Mouse (Mus musculus): ENCODE measurements around the gene A630076J17Rik. TPM values are rescaled to one million over a fixed set of nuclear protein-coding genes. Genes with fewer than 3 reads are reported as not detected.

Gene A630076J17Rik
- total and polyA plus RNA-seq, 3 experiments: not detected

GRCm38 (mm10) chr3:107223230-107223629 lies 7.2 kb upstream of the A630076J17Rik start:
- Histone ChIP-seq H3K36me3 (replicated peaks) (no peaks in the 10 kb centered on the region), H3K27me3 (ENCODE audit: insufficient read depth, low read length) (peaks cover 20% of the 10 kb centered on the region), H3K9me3 (replicated peaks) (peaks cover 4% of the 10 kb centered on the region), H3K4me1 (ENCODE audit: insufficient read depth, low read depth, low read length) (no peaks in the 10 kb centered on the region), H3K4me3 (ENCODE audit: low read depth, low read length) (no peak overlapping the region)
- no peak for TF ChIP-seq GATA2 (IDR thresholded peaks at IDR 0.05; ENCODE audit: borderline replicate concordance, low read depth, low read length)
- no peak for TF ChIP-seq TAL1 (conservative IDR thresholded peaks at IDR 0.05; ENCODE audit: low read depth, low read length)
- no peak for TF ChIP-seq GATA1 (IDR thresholded peaks at IDR 0.05; ENCODE audit: borderline replicate concordance, low read length)
- no peak for TF ChIP-seq POLR2AphosphoS5 (IDR thresholded peaks at IDR 0.05; ENCODE audit: insufficient replicate concordance, low read depth, low read length)
- no peak for TF ChIP-seq CTCF (IDR thresholded peaks at IDR 0.05; ENCODE audit: low read depth, low read length)
- no peak for DNase-seq (ENCODE audit: low spot score)
- ATAC-seq (ENCODE audit: extremely low read depth, insufficient number of reproducible peaks, low FRiP score, poor library complexity, severe bottlenecking): no peak

GRCm38 (mm10) chr3:107225820-107226219 lies 4.6 kb upstream of the A630076J17Rik start:
- no peak overlapping the region for H3K4me3 ChIP-seq (ENCODE audit: low read depth, low read length)
- TF ChIP-seq CTCF (IDR thresholded peaks at IDR 0.05; ENCODE audit: low read depth, low read length) (no peak), TAL1 (conservative IDR thresholded peaks at IDR 0.05; ENCODE audit: low read depth, low read length) (no peak), POLR2AphosphoS5 (IDR thresholded peaks at IDR 0.05; ENCODE audit: insufficient replicate concordance, low read depth, low read length) (no peak), GATA2 (IDR thresholded peaks at IDR 0.05; ENCODE audit: borderline replicate concordance, low read depth, low read length) (no peak), GATA1 (IDR thresholded peaks at IDR 0.05; ENCODE audit: borderline replicate concordance, low read length) (no peak)
- DNase-seq (ENCODE audit: low spot score): no peak
- no peaks in the 10 kb centered on the region for H3K4me1 ChIP-seq (ENCODE audit: insufficient read depth, low read depth, low read length)
- ATAC-seq (ENCODE audit: extremely low read depth, insufficient number of reproducible peaks, low FRiP score, poor library complexity, severe bottlenecking): no peak
- H3K27me3 ChIP-seq (ENCODE audit: insufficient read depth, low read length): peaks cover 11% of the 10 kb centered on the region
- no peaks in the 10 kb centered on the region for H3K36me3 ChIP-seq (replicated peaks)
- peaks cover 4% of the 10 kb centered on the region for H3K9me3 ChIP-seq (replicated peaks)

GRCm38 (mm10) chr3:107229221-107229620 lies 1.2 kb upstream of the A630076J17Rik start:
- DNase-seq (ENCODE audit: low spot score) (no peak), ATAC-seq (ENCODE audit: extremely low read depth, insufficient number of reproducible peaks, low FRiP score, poor library complexity, severe bottlenecking) (no peak)
- Histone ChIP-seq H3K9me3 (replicated peaks) (peaks cover 3% of the 10 kb centered on the region), H3K4me1 (ENCODE audit: insufficient read depth, low read depth, low read length) (no peaks in the 10 kb centered on the region; the same call in 1 of the 2 replicates), H3K4me3 (ENCODE audit: low read depth, low read length) (no peak overlapping the region), H3K36me3 (replicated peaks) (no peaks in the 10 kb centered on the region), H3K27me3 (ENCODE audit: insufficient read depth, low read length) (no peaks in the 10 kb centered on the region)
- TF ChIP-seq GATA1 (IDR thresholded peaks at IDR 0.05; ENCODE audit: borderline replicate concordance, low read length) (no peak), TAL1 (conservative IDR thresholded peaks at IDR 0.05; ENCODE audit: low read depth, low read length) (no peak), CTCF (IDR thresholded peaks at IDR 0.05; ENCODE audit: low read depth, low read length) (no peak), GATA2 (IDR thresholded peaks at IDR 0.05; ENCODE audit: borderline replicate concordance, low read depth, low read length) (no peak), POLR2AphosphoS5 (IDR thresholded peaks at IDR 0.05; ENCODE audit: insufficient replicate concordance, low read depth, low read length) (no peak)

- DNase-seq (ENCODE audit: low spot score) (no peak), ATAC-seq (ENCODE audit: extremely low read depth, insufficient number of reproducible peaks, low FRiP score, poor library complexity, severe bottlenecking) (no peak)
- Histone ChIP-seq H3K36me3 (replicated peaks) (no peaks in the 10 kb centered on the region), H3K4me3 (ENCODE audit: low read depth, low read length) (no peak overlapping the region), H3K4me1 (ENCODE audit: insufficient read depth, low read depth, low read length) (no peaks in the 10 kb centered on the region; the same call in 1 of the 2 replicates), H3K9me3 (replicated peaks) (no peaks in the 10 kb centered on the region), H3K27me3 (ENCODE audit: insufficient read depth, low read length) (no peaks in the 10 kb centered on the region)
- TF ChIP-seq GATA2 (IDR thresholded peaks at IDR 0.05; ENCODE audit: borderline replicate concordance, low read depth, low read length) (no peak), POLR2AphosphoS5 (IDR thresholded peaks at IDR 0.05; ENCODE audit: insufficient replicate concordance, low read depth, low read length) (no peak), CTCF (IDR thresholded peaks at IDR 0.05; ENCODE audit: low read depth, low read length) (no peak), TAL1 (conservative IDR thresholded peaks at IDR 0.05; ENCODE audit: low read depth, low read length) (no peak), GATA1 (IDR thresholded peaks at IDR 0.05; ENCODE audit: borderline replicate concordance, low read length) (no peak)
Measured at GRCm38 (mm10) chr3:107229822-107230221, 592 bp upstream of the A630076J17Rik start.

GRCm38 (mm10) chr3:107231202-107231601 lies 788 bp downstream of the A630076J17Rik start:
- H3K36me3 ChIP-seq (replicated peaks): no peaks in the 10 kb centered on the region
- ATAC-seq (ENCODE audit: extremely low read depth, insufficient number of reproducible peaks, low FRiP score, poor library complexity, severe bottlenecking) (no peak), DNase-seq (ENCODE audit: low spot score) (no peak)
- TF ChIP-seq GATA1 (IDR thresholded peaks at IDR 0.05; ENCODE audit: borderline replicate concordance, low read length) (no peak), GATA2 (IDR thresholded peaks at IDR 0.05; ENCODE audit: borderline replicate concordance, low read depth, low read length) (no peak), POLR2AphosphoS5 (IDR thresholded peaks at IDR 0.05; ENCODE audit: insufficient replicate concordance, low read depth, low read length) (no peak), TAL1 (conservative IDR thresholded peaks at IDR 0.05; ENCODE audit: low read depth, low read length) (no peak), CTCF (IDR thresholded peaks at IDR 0.05; ENCODE audit: low read depth, low read length) (no peak)
- H3K27me3 ChIP-seq (ENCODE audit: insufficient read depth, low read length): peaks cover 4% of the 10 kb centered on the region; the same call in 1 of the 2 replicates
- no peaks in the 10 kb centered on the region for H3K9me3 ChIP-seq (replicated peaks)
- no peak overlapping the region for H3K4me3 ChIP-seq (ENCODE audit: low read depth, low read length)
- H3K4me1 ChIP-seq (ENCODE audit: insufficient read depth, low read depth, low read length): no peaks in the 10 kb centered on the region; the same call in 1 of the 2 replicates

- Histone ChIP-seq H3K9me3 (replicated peaks) (no peaks in the 10 kb centered on the region), H3K4me1 (ENCODE audit: insufficient read depth, low read depth, low read length) (no peaks in the 10 kb centered on the region; the same call in 1 of the 2 replicates), H3K4me3 (ENCODE audit: low read depth, low read length) (no peak overlapping the region), H3K27me3 (ENCODE audit: insufficient read depth, low read length) (peaks cover 15% of the 10 kb centered on the region; the same call in 1 of the 2 replicates), H3K36me3 (replicated peaks) (no peaks in the 10 kb centered on the region)
- TF ChIP-seq CTCF (IDR thresholded peaks at IDR 0.05; ENCODE audit: low read depth, low read length): peak; percentile 70
- TF ChIP-seq GATA2 (IDR thresholded peaks at IDR 0.05; ENCODE audit: borderline replicate concordance, low read depth, low read length): no peak
- DNase-seq (ENCODE audit: low spot score) (peak; percentile 37), ATAC-seq (ENCODE audit: extremely low read depth, insufficient number of reproducible peaks, low FRiP score, poor library complexity, severe bottlenecking) (peak; percentile 34; the same call in 1 of the 2 replicates)
Measured at GRCm38 (mm10) chr3:107233351-107233813, 3.0 kb downstream of the A630076J17Rik start.
